Mouse (Mus musculus) heart, embryonic 11.5 days (tissue): ENCODE data around the gene 4930550C14Rik. TPM values are rescaled to one million over a fixed set of nuclear protein-coding genes. Genes with fewer than 3 reads are reported as not detected.

ENCODE experiments used
- ATAC-seq: fragments of 200-750 bp; cut with Nextera tagmentation; replicated peaks from 2 replicates; pipeline ENCODE4 v1.8.0; 2017; ENCODE audit warnings: moderate library complexity; ENCODE audit not compliant: insufficient number of reproducible peaks, low FRiP score, low TSS enrichment
- H3K27ac ChIP-seq: fragments of 300-500 bp; sonication (generic); 2 replicates; pipeline ENCODE4 v1.5.1; 2014; ENCODE audit warnings: mild to moderate bottlenecking, low read depth, low read length
- H3K27me3 ChIP-seq: fragments of 300-500 bp; sonication (generic); 2 replicates; pipeline ENCODE4 v1.6.1; 2014; ENCODE audit warnings: mild to moderate bottlenecking, low read length, mixed read lengths; ENCODE audit not compliant: control insufficient read depth, insufficient read depth
- H3K36me3 ChIP-seq: fragments of 300-500 bp; sonication (generic); 2 replicates; pipeline ENCODE4 v1.6.1; 2014; ENCODE audit warnings: mild to moderate bottlenecking, low read length, moderate library complexity, mixed read lengths; ENCODE audit not compliant: control insufficient read depth, insufficient read depth
- H3K4me1 ChIP-seq: fragments of 300-500 bp; sonication (generic); 2 replicates; pipeline ENCODE4 v1.6.1; 2014; ENCODE audit warnings: low read length; ENCODE audit not compliant: control insufficient read depth, insufficient read depth
- H3K4me2 ChIP-seq: fragments of 300-500 bp; sonication (generic); 2 replicates; pipeline ENCODE4 v1.6.1; 2014; ENCODE audit warnings: mild to moderate bottlenecking, moderate library complexity
- H3K4me3 ChIP-seq: fragments of 300-500 bp; sonication (generic); 2 replicates; pipeline ENCODE4 v1.5.1; 2014; ENCODE audit warnings: low read depth, low read length
- H3K9ac ChIP-seq: fragments of 300-500 bp; sonication (generic); 2 replicates; pipeline ENCODE4 v1.6.1; 2014; ENCODE audit warnings: mild to moderate bottlenecking, low read depth, low read length, moderate library complexity
- H3K9me3 ChIP-seq: fragments of 300-500 bp; sonication (generic); replicated peaks from 2 replicates; pipeline ENCODE4 v1.6.1; 2016; ENCODE audit warnings: low read length; ENCODE audit not compliant: control insufficient read depth
- WGBS: fragments of 180-500 bp; shearing (Covaris S2); extraction: QIAGEN DNeasy Blood & Tissue Kit; methylation state at CpG from one replicate; pipeline ENCODE4 v1.1.7; 2014; ENCODE audit not compliant: insufficient replicate concordance; 5-methylcytosine and 5-hydroxymethylcytosine counted together
- polyA plus RNA-seq: library from polyadenylated mRNA; unstranded; fragments of >200 nt; fragmentation: Nextera tagmentation; extraction: Ambion mirVana; gene quantifications from 2 replicates; pipeline ENCODE4 v1.2.1, GENCODE M21; 2014

Gene 4930550C14Rik
- polyA plus RNA-seq, 1 experiment from 2014 or later = 0.30 TPM

DNA sequence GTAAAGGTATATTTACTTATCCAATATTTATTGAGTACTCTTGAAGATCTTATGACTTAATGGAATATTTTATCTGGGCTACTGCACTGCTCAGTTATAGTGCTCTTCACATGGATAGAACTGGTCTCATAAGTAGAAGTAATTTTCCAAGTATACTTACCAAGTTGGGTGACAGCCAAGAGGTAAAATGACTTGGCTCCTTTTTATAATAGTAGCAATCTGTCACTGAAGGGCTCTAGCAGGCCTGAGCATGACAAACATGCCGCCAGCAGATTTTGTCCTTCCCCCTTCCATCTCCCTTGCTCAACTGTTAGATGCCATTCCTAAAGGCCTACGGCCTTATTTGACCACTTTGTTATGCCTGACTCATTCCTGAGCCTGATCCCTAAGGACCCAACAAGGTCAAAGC lies 6.8 kb downstream of the 4930550C14Rik start:
- no peaks in the 10 kb centered on the region for H3K9me3 ChIP-seq
- peaks cover 2% of the 10 kb centered on the region; the same call in 1 of the 2 replicates for H3K4me1 ChIP-seq
- 65% methylated on average over 2 of the region's 2 CpGs for WGBS
- ATAC-seq = no peak
- no peak overlapping the region for H3K9ac ChIP-seq
- no peak overlapping the region for H3K4me3 ChIP-seq
- H3K36me3 ChIP-seq = no peaks in the 10 kb centered on the region
- H3K4me2 ChIP-seq = no peak overlapping the region
- H3K27ac ChIP-seq = no peak overlapping the region
- H3K27me3 ChIP-seq = no peaks in the 10 kb centered on the region

DNA sequence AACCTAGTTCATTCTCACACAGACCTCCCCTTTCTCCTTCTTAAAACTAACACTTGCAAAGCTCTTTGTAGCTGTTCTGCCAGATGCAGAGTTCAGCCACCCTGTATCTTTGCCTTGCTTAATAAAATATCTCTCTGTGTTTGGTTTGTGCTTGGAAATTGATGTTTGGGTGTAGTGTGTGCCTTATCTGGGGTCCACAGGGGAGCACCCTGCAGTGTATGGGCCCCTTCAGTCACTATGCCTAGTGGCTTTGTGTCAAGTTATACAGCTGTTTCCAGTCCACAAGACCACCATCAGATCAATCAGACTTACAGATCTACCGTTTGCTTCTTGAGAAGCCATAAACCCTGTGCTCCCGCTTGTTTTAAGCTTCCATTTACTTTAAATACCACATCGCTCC lies 7.3 kb downstream of the 4930550C14Rik start:
- Histone ChIP-seq H3K9ac (no peak overlapping the region), H3K4me3 (no peak overlapping the region), H3K36me3 (no peaks in the 10 kb centered on the region), H3K27me3 (no peaks in the 10 kb centered on the region), H3K9me3 (no peaks in the 10 kb centered on the region), H3K27ac (no peak overlapping the region), H3K4me2 (no peak overlapping the region), H3K4me1 (peaks cover 2% of the 10 kb centered on the region; the same call in 1 of the 2 replicates)
- ATAC-seq = no peak
- WGBS = 79% methylated on average over 3 of the region's 3 CpGs

DNA sequence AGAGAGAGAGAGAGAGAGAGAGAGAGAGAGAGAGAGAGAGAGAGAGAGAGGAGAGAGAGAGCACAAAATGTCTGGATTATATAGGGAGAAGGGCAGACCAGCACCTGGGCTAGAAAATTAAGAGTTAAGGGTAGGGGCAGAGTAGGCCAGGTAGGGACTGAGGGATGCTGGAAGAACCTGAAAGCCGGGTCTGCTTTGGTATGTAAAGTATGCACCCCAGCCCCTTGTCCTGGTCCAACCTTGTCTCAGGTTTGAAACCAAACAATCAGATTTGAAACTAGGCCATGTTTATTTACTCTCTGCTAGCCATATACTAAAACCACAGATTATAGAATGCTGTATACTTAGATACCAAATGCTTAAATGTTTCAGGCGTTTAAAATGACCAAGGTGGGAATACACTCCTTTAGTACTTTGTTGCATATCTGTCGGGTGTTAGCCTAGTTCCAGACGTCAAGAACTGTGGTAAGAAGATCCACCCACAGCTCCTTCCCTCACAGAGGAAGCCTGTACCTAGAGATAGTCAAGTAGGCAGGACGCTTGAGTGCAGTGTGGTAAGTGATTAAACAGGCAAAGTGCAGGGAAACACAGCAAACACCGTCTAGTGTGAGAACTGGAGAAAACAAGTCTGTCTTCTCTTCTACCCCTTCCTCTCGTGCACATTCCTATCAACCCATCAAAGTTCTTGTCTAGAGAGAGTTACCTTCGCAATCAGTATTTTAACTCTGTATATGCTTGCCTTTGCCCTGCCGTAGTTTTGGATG lies 20.2 kb downstream of the 4930550C14Rik start:
- WGBS = 49% methylated on average over 9 of the region's 9 CpGs
- no peak overlapping the region for H3K27ac ChIP-seq
- no peak overlapping the region for H3K4me3 ChIP-seq
- no peaks in the 10 kb centered on the region for H3K27me3 ChIP-seq
- no peaks in the 10 kb centered on the region for H3K9me3 ChIP-seq
- no peak for ATAC-seq
- H3K4me1 ChIP-seq = no peaks in the 10 kb centered on the region
- H3K9ac ChIP-seq = no peak overlapping the region
- no peaks in the 10 kb centered on the region for H3K36me3 ChIP-seq
- no peak overlapping the region; the same call in 1 of the 2 replicates for H3K4me2 ChIP-seq

DNA sequence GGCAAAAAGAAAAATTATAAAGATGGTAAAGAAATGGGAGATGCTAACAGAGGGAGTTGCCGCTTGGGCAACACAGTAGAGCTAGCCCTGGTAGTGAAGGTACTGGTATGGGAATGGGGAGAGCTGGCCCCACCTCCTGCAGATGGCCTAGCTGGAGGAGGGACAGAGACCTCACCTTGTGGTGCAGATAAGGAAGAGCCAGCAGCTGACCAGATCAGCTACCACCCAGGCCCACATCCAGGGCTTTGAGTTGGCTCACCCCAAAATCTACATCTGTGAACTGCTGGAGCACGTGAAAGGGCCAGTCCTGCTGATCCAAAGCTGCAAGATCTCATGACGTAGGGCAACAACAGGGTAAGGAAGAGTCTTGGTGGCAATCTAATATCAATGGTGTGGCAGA lies 24.6 kb downstream of the 4930550C14Rik start:
- Histone ChIP-seq H3K36me3 (no peaks in the 10 kb centered on the region), H3K4me1 (no peaks in the 10 kb centered on the region), H3K4me3 (no peak overlapping the region), H3K27me3 (no peaks in the 10 kb centered on the region), H3K9me3 (no peaks in the 10 kb centered on the region), H3K27ac (no peak overlapping the region), H3K9ac (no peak overlapping the region), H3K4me2 (no peak overlapping the region)
- 88% methylated on average over 3 of the region's 3 CpGs for WGBS
- no peak for ATAC-seq

DNA sequence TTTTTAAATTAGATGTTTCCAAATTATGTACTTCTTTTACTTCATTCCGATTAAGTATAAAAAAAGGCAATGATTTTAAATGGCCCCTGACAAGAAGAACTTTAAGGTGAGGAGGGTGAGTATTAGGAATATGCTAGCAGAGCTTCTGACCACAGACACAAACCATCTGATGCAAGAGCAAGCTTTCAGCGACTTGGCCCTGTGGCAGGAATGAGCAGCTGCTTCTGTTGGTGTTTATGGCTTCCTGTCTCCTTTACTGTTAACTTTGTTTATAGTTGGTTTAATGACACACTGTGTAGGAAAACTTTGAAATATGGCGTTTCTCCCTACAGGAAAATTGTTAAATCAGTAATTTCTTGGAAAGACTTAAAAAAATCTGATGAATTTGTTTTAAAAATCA lies 25.5 kb downstream of the 4930550C14Rik start:
- no peaks in the 10 kb centered on the region for H3K9me3 ChIP-seq
- no peak for ATAC-seq
- H3K4me1 ChIP-seq = no peaks in the 10 kb centered on the region
- H3K4me3 ChIP-seq = no peak overlapping the region
- no peaks in the 10 kb centered on the region for H3K27me3 ChIP-seq
- no peak overlapping the region for H3K4me2 ChIP-seq
- H3K36me3 ChIP-seq = no peaks in the 10 kb centered on the region
- H3K27ac ChIP-seq = no peak overlapping the region
- H3K9ac ChIP-seq = no peak overlapping the region
- WGBS = 72% methylated on average over 3 of the region's 3 CpGs

DNA sequence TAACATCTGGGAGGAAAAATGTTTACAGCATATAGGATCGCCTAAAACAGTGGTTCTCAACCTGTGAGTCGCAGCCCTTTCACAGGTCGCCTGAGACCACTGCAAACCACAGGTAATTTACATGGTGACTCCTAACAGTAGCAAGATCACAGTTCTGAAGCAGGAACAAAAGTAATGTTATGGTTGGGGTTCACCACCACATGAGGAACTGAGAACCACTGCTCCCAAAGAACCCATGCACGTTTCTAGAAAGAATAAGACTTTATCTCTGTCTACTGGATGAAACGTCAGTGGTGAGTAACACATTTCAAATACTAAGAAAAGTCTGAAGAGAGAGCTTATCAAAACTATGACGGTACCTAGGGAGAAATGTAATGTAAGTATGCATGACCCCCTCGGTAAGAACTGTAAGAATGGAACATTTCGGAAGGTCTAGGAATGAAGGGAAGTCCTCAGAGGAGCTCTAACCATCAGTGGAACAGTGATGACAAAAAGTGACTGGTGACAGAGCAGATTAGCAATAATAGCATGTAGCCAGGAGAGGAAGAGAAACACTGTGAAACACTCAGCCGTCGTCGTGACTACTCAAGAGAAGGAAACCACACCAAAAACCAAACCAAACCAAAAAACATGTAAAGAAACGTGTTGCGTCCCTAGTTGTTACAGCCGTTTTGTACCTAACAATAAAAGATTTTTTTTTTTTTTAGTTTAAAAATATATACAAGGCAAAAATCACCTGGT lies 33.9 kb downstream of the 4930550C14Rik start:
- Histone ChIP-seq H3K4me1 (no peaks in the 10 kb centered on the region), H3K9ac (no peak overlapping the region), H3K27ac (no peak overlapping the region), H3K9me3 (no peaks in the 10 kb centered on the region), H3K36me3 (no peaks in the 10 kb centered on the region; the same call in 1 of the 2 replicates), H3K27me3 (no peaks in the 10 kb centered on the region), H3K4me2 (no peak overlapping the region), H3K4me3 (no peak overlapping the region)
- WGBS = 79% methylated on average over 14 of the region's 14 CpGs
- no peak for ATAC-seq

DNA sequence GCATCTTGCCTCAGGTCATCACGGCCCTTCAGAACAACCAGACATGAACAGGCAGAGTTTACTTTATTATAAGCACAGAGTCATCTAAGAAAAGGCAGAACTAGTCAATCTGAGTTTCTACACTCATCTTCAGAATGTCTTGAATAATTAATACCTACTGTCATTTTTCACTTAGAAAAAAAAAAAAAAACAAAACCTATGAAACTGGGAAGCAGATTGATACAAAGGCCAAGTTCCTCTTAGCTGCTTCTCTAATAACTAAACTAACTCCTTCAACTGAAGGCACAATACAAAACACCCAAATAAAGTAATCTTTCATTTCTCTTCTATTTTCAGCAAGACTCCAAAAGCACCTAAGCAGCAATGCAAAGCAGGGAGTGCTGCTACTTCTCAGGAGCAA lies 48.5 kb downstream of the 4930550C14Rik start:
- H3K9ac ChIP-seq = no peak overlapping the region
- no peak overlapping the region for H3K4me3 ChIP-seq
- WGBS = 85% methylated on average over 1 of the region's 1 CpGs
- no peaks in the 10 kb centered on the region for H3K9me3 ChIP-seq
- ATAC-seq = no peak
- no peak overlapping the region for H3K4me2 ChIP-seq
- no peaks in the 10 kb centered on the region for H3K4me1 ChIP-seq
- H3K36me3 ChIP-seq = peaks cover 5% of the 10 kb centered on the region
- H3K27me3 ChIP-seq = no peaks in the 10 kb centered on the region
- no peak overlapping the region for H3K27ac ChIP-seq

DNA sequence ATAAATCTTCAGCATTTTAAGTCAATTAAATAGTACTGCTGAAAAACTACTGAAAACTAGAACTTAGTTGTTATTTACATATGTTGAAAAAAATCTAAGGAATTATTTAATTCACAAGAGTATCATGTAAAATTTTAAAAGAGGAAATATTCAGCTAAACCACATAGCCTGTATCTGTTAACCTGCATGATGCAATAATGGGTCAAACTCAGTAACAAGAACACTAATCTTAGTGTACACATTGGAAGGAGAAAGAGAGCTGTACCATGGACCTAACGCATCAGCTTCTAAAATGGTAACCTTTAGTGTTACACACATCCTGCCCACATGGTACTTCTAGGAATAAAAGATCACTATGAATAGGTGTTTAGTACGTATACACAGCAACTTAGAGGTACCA lies 49.9 kb downstream of the 4930550C14Rik start:
- no peaks in the 10 kb centered on the region for H3K4me1 ChIP-seq
- 95% methylated on average over 2 of the region's 2 CpGs for WGBS
- H3K36me3 ChIP-seq = peaks cover 6% of the 10 kb centered on the region
- no peak for ATAC-seq
- H3K27ac ChIP-seq = no peak overlapping the region
- H3K9ac ChIP-seq = no peak overlapping the region
- H3K27me3 ChIP-seq = no peaks in the 10 kb centered on the region
- no peak overlapping the region for H3K4me2 ChIP-seq
- no peak overlapping the region for H3K4me3 ChIP-seq
- H3K9me3 ChIP-seq = no peaks in the 10 kb centered on the region
